Mouse (Mus musculus) megakaryocyte progenitor cell, adult 5-6 weeks (primary cell): ENCODE results near the gene Gm10800. TPM values are rescaled to one million over a fixed set of nuclear protein-coding genes. Genes with fewer than 3 reads are reported as not detected.
"Not testable (repeated sequence)": the region's sequence is repeated elsewhere in the genome, so short reads cannot be mapped to it uniquely, and the experiment has no call there.

Experiments used
- ATAC-seq: replicated peaks from 2 replicates; pipeline ENCODE4 v1.8.0; 2016; ENCODE audit warnings: mild to moderate bottlenecking, moderate TSS enrichment, inconsistent platforms; ENCODE audit not compliant: poor library complexity
- total RNA-seq, 2 experiments: library from RNA; stranded (forward) in 1 of 2; stranded (reverse) in 1 of 2; fragments of 157-497, 149-512 nt in 1 of 2; fragments of 200-1000 nt in 1 of 2; gene quantifications; 2 replicates each; pipeline versions ENCODE4 v1.2.3 to v1.2.4; 2015 to 2017

Gene Gm10800
- total RNA-seq (2015) (1.5 and 5.6 TPM in 2 replicates), total RNA-seq (2017) (71.9 and 86.8 TPM in 2 replicates)

GRCm38 (mm10) chr2:98667201-98667600 is at the start of gene Gm10800:
Gene Gm10800 (minus strand): TSS chr2:98667301.
- not testable (repeated sequence) for ATAC-seq

- no peak for ATAC-seq
These were observed 30.4 kb upstream of the Gm10800 start for GRCm38 (mm10) chr2:98697533-98697932.

GRCm38 (mm10) chr2:98661937-98662336 is 5.2 kb downstream of the Gm10800 start, which contains the start of gene Gm10801:
Gene Gm10801 (plus strand): TSS chr2:98662237.
- ATAC-seq, result not testable (repeated sequence)

Other genes with a start within 250 kb of the Gm10800 start
- not detected in 2 replicates for gene Gm10801, start 5.1 kb downstream of the Gm10800 start, total RNA-seq (2015)
- gene Gm10801, start 5.1 kb downstream of the Gm10800 start, total RNA-seq (2017), result 2.8 and 5.6 TPM in 2 replicates